Mouse (Mus musculus) right cerebral cortex, postnatal 10 days (tissue): ENCODE results near the gene Hipk2.

ENCODE experiments used
- DNase-seq, 2 experiments: peaks; one replicate each; pipeline ENCODE4 v3.0.0; 2021; ENCODE audit warnings: low spot score in 2 of 2

Gene Hipk2

DNA sequence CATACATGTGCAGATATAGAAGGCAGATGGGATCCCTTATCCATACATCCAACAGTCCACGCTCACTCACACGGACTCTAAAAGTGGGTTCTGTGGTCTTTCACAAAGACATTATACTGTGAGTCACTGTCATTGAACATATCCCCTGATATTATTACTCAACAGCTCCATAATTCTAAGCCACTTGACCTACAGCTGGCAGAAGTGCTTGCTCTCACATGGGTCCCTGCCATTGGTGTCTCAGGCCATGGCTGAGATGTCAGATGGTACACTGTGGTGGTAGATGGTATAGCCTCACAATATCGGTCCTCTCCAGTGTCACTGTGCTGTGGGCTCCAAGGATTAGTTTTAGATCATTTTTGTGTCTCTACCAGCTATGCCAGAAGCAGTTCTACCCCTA, 42.2 kb downstream of the Hipk2 start:
- no peak for DNase-seq

DNA sequence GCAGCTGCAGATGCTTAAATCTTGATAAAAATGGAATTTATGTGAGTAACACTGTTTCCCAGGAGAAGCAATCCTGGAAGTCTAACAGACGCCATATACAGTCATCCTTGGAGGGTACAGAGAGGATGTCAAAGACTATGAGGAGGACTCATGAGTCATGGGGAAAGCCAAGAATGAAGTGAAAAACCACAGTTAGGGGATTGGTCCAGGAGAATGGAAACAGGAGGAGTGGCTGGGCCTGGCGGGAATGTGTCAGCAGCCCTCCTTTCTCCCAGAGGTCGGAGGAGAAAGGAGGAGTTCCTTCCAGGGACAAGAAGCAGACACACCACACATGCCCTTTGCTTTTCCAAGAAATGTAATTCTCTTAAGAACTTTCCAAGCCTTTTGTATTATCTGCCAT, 46.5 kb downstream of the Hipk2 start:
- no peak for DNase-seq

DNA sequence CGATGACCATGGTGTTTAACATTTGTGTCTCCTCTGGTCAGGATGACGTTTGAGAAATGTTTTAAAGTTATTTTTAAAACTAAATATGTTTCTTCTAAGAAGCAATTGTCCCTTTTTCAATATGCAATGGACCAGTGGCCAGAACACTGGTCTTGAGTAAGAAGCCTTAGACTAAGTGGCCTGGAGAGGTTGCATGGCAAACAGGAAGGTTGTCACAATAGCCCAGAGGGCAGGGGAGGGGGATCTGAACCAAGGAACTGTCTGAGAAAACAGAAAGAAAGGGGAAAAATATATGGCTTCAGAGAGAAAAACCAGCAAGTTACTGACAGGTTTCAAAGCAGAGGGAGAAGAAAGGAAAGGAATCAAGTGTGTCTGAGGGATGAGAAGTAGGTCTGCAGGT, 47.8 kb downstream of the Hipk2 start:
- no peak for DNase-seq

DNA sequence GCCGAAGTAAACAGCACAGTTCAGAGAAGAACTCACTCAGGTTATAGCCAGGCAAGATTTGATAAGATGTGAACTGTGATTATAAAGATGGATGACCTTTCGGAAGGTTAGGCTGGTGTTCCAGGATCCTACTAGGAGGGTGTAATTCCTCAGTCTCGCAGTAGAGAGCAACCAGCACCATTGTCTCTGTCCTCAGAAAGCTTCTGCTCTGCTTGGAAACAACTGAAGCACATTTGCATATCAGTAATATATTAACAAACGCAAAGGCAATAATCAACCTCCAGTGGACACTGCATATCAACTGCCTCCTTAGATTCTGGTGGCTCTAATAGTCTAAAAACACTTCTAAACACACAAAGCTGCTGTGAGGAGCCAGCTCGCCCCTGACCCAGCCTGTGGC, 48.5 kb downstream of the Hipk2 start:
- no peak for DNase-seq

DNA sequence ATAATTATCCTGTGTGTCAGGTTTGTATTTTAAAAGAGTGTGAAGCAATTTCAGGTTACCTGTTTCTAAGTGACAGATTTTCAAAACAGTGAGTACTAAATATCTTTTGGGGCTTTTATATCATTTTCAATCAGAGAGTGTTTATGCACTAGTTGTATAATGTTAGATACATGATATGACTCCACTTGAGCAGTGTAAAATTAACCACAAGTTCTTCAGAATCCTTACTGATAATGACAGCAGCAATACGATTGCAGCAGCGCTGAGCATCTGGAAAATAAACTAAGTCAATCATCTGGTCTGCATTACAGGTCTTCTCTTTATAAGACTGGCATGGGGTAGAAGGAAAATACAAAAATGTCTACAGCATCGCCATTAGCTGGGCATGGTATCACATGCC, 49.1 kb downstream of the Hipk2 start:
- no peak for DNase-seq

DNA sequence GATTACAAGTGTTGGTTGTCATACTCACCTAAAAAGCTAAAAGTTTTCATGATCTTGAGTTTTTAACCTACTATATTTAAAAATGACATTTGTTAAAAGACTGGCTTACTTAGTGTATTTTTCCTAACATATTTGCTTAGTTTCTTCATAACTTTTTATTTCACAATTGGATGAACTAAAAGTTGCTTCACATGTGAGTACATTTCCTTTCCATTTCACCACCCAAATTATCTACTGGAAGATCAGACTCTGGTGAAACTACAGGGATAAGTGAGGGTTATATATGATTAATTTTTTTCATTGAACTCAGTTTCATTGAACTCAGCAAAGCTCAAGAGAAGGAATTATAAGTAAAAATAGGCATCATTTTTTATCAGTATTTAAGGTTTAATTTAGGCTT, 50.1 kb downstream of the Hipk2 start:
- no peak for DNase-seq

DNA sequence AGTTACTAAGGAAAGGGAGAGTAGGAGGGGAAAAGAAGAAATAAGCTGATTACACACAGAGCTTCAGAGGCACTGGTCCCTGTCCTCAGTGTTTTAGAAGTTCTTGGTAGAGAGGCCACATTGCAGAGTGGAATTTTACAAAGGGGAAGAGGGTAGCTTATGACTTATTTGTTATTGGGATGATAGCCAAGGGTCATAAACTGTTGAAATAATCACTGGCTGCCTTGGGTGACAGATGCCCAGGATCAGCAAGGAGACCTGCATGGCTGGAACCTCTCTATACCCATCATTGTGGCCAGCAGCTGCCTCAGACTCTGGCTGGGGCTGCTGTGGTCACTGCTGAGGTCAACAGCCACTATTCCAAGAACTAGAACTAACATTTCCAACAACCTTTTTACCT, 52.1 kb downstream of the Hipk2 start:
- DNase-seq, result no peak

DNA sequence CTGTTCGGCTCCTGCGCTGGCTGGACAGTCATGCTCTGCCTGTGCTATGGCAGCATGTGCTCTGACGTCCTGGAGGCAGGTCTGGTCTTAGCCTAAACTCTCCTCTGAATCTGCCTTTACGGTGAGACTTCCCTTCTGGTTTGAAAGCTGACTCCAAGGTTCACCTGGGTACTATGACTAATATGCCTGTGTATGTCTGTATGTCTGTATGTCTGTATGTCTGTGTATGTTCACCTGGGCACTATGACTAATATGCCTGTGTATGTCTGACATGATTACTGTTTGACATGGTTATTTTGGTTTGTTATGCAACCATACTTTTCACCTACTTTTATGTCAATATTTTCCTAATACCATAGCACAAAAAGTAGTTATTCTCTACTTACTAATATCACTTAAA, 52.8 kb downstream of the Hipk2 start:
- DNase-seq, result no peak

DNA sequence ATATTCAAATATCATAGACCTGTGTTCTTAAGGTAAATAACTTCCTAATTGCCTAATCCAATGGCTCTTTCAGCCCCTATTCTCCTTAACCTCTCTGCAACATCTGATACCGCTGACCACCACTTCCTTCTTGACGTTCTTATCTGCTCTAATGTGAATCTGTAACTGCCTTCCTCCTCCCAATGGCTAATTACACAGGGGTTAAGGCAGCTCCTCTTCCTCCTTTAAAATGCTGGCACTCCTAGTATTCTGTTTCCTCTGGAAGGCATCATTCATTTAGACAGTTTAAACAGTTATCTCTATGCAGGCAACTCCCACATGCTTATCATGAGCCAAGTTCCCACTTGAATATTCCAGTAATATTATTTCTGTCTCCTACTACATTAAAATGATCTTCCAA, 54.3 kb downstream of the Hipk2 start:
- DNase-seq, result no peak

DNA sequence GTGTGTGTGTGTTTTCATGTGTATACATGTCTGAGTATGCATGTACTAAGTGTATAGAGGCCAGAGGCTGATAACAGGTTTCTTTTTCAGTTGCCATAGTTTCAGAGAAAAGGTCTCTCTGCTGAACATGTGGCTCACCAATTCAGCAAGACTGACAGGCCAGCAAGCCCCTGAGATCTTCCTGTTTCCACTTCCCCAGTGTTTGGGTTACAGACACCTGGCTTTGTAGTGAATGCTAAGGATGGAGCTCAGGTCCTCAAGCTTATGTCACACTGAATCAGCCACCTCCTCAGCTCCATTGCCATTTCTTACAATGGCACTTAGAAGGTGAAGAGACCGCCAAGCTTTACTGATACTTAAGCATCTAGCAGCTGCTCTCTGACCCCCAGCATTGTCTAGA, 55.1 kb downstream of the Hipk2 start:
- no peak for DNase-seq

DNA sequence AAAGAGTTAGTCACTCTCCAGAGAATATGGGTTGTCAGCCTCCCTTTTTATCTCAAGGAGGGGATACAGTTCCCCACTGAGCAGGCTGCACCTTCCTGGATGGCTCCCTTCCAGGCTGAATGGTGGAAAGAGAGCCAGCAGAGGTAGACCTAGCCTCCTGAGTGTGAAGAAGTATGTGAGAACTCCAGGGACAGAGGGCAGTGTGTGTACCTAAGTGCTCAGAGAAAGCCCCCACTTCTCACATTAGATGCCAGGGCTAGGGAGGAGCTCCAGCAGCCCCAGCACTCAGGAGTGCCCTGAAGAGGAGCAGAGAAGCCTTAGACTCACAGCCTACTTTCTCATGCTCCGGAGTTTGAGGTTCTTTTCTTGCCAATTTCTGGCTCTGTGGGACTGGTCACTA, 59.7 kb downstream of the Hipk2 start:
- no peak for DNase-seq

DNA sequence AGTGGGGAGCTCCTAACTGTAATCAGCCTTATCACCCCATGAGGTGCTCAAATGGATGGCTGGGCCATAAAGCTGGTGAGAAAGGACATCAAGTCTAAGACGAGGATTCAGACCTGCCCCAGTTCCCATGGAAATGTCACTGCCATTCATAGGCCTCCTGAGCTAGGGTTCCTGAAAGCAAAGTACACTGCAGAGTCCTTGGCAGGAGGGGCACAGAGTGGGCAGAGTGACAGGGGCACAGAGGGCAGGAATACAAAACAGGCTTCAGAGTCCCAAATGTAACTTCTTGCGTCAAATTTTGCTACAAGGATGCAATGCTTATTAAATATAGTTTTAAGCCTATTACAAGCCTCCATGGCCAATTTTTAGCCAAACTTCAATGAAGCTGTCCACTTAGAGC, 60.4 kb downstream of the Hipk2 start:
- DNase-seq, result peak; percentile 70 to 74

DNA sequence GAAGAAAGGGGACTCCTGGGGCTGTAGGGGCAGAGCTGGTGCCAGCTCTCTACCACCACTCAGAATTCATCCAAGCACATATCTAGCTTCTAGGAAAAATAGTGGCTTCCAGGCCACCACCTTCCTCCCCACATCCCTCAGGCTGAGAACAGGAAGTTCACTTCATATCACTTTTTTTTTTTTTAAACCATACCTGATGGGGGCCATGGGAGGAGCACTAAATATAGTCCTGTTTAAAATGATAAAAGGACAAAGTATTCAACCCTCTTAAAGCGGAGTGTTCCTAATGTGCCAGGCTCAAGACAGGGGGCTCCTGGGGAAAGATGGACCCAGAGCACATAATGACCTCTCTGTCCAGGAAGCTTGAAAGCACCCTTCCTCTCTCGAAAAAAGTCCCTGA, 61.3 kb downstream of the Hipk2 start:
- DNase-seq, result no peak

DNA sequence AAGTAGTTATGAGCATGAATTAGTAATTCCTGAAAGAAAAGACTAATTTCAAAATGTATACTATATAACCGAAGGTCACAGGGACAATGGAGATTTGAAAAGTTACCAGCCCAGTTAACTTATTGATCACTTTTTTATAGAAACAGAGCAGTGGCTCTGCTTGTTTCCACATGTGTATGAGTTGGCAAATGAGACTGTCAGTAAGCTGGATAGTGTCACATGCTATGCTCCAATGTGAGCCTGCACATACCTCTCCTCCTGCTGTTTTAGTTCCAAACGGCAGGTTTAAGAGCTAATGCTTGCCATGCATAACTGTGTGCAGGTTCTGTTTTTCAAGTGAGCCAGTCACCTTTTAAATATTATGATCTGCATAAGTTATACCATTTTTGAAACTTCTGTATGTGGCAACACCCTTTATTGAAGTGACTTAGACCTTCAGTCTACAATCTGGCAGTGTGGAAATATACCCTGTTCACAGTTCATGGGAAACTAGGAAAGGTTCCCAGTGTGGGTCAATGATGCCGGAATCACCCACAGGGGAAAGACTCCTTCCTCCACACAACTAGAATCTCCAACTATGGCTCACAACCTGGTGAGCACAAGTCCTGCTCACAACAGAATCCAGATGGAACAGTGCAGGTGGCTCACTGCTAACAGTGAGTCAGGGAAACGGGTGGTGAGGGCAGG, 64.4 kb downstream of the Hipk2 start:
- no peak for DNase-seq

DNA sequence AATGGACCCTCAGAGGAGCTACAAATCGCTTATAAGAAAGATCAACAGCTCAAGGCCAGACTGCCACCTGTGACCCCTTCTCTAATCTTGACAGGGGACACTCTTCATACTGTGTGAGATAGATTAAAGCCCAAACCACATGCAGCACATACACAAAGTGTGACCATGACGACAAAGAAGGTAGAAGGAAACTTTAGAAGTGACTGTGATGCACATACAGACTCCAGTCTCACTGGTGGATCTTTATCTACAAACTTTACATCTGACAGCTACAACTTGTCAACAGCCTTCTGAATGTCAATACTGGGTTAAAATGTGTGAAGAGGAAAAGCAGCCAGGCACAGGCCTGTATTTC, 65.9 kb downstream of the Hipk2 start:
- no peak for DNase-seq

DNA sequence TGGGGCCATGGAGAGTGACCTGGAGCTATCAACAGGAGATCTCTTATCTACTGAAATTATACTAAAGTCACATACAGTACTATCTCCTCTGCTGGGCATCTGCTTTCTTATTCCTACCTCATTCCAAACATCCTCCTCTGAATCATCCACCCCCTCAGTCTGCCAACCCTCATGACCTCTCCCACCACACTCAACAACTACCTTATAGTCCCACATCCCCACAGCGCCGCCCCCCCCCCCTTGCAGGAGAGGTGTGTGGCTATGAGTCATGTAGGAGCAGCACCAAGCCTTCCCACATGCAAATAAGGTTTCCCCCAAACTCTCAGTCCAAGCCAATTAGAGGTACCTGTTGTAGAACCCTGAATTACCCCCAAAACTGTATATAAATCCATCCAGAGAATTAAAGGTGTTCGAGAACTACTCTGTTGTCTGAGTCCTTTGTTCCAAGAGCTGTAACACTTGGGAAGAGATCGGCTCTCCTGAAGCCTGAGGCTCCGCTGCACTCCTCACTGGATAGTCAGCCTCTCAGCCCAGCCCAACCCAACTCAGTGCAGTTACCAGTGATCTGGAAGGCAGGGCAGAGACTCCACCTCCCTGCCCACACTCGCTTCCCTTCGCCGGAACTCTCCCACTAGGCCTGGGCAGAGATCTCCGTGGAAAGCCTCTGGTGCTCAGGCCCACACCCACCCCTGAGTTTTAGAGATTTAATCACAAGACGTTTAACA, 66.4 kb downstream of the Hipk2 start:
- DNase-seq, result no peak

DNA sequence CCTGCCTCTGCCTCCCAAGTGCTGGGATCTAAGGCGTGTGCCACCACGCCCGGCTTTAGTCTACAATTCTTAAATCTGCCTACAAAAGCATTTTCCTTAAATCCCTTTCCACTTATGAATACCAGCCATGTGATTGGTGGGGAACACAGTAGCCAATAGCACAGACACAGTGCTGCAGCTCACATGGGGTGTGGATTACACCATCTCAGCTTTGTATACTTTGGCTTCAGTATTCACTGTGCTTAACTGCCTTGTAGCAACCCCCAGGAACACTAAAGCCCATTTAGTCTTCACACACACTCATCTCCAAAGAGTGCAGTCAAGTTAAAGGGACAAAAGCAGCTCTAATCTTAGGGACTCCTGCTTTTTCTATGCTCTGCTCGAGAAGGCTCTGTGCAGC, 67.6 kb downstream of the Hipk2 start:
- DNase-seq, result no peak

DNA sequence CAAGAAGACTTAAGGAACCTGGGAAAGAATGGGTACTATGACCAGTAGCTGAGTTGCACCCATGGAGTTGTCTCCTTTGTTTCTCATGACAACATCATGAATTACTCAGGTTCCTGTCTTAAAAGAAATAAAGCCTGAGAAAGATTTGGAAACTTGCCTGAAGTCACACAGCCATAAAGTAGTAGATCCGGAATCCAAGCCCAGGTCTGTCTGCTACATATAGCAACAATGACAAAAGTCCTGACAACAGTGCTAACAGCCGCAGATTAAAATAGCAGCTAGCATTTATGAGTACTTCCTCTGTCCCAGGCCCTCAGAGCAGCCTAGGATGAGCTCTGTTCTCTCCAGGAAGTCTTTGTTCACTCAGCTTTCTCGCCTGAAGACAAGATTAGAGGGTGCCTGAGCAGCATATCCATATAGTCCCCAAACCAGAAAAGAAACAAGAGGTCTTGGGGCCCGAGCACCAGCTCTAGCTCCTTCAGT, 69.0 kb downstream of the Hipk2 start:
- peak in 1 of 2 experiments; percentile 14 for DNase-seq

DNA sequence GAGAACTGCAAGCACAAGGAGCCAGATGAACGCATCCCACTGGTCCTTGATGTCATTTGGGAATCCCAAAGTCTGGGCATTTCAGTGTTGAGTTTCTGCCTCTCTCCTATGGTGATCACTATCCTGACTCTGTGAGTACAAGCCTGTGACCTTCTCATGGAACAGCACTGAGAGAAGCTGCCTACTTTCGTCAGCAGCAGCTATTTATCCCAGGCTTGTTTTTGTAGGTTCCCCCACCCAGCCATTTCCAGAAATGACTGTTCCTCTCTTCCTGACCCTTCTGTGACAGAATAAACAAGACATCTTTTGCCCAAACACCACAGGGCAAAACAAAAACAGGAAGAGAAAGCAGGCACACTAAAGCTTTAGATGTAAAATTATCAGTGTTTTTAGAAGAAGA, 70.4 kb downstream of the Hipk2 start:
- DNase-seq, result no peak

DNA sequence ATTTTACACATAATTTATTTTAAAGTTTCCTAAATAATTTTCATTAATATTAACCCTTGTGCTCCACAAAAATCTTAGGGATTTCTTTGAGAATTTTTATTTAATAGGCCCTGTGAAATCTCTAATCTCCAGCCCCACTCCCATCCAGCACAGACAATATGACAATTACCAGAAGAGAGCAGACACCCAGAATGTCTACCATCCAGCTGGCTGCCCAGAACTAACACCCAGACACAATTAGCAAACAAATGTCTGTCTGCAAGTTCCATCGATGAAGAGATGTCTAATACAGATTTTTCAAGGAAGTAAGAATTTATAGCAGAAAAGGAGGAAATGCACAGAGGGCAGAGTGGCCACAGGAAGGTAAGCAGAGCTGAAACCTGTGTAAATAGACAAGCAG, 74.7 kb downstream of the Hipk2 start:
- no peak for DNase-seq

DNA sequence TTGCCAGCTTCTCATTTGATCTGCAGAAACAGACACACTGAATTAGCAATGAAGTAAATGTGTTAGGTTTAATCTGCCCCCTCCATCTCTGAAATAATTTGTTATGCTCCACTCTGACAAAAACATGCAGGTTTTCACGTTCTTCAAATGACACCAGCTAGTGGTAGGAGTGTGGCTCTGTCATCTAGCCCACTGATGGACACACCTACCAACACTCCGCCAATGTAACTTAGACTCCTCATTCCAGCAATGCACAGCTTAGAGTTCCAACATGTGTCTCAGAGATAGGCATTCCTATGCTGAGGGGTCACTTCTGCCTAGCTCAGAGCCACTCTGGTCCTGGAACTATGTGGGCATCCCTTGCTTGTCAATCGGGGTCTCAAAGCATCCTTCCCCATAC, 78.4 kb downstream of the Hipk2 start:
- no peak for DNase-seq

DNA sequence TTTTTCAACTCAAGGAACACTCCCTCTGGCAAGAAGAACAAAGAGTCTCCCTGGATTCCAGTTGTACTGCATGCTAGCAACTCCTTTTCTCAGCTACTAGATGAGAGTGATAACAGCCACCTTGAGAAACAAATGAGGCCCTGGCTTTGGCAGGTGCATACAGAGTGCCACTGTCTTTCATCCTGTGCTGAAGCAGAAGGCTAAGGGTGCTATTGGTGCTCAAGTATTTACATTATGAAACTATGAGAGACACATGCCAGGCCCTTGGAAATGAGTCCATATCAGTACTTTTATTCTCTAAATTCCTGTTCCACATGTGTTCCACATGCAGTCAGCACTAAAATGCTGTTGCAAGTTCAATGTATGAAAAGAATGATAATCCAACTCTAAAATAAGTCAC, 79.0 kb downstream of the Hipk2 start:
- DNase-seq, result no peak

DNA sequence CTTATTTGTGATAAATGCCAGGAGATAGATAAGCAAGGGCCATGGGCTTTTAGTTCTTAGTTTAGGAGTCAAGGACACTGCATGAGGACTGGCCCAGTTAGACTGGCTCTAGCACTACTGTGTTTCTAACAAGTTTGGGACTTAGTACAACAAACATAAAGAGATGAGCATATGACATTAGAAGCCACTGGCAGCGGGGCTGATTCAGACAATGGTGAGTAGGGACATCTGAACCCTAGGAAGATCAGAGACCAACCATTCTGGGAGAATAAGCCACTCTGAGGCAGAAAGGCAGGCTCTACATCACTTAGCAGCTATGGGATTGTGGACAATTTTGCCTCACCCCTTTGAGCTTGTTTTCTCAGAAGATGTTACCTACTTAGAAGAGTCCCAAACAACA, 79.6 kb downstream of the Hipk2 start:
- DNase-seq, result no peak
